Comparison of ENCODE assay signal across 12 mouse cellular contexts in genomic region chr11:109706055-109706412, GRCm38 (mm10). TPM values are rescaled to one million over a fixed set of nuclear protein-coding genes. Genes with fewer than 3 reads are reported as not detected.
DNase-seq lines count a peak whose midpoint lies in the region; TF ChIP-seq lines count a peak whose summit lies in the region.
"Had no signal": no experiment of that assay in that cellular context is flagged by ENCODE, and none has a peak within 500 bp of the region (broad histone marks: within the 10 kb centered on the region; RNA-seq: fewer than 3 reads in every experiment).

No protein-coding gene starts in this region.

- H3ac ChIP-seq in myocyte (ENCODE audit: control insufficient read depth, insufficient read length): no peak overlapping the region

- DNase-seq in heart, adult 18-20 months: peak; percentile 64 to 80
- DNase-seq in heart, adult 8-10 months (ENCODE audit: low spot score): no peak
- DNase-seq in heart, embryonic 10.5 days (ENCODE audit: low spot score): no peak
- DNase-seq in liver, adult 2 months (ENCODE audit: extremely low read depth, low read depth, low spot score): peak; percentile 100
- no peak for DNase-seq in layer of hippocampus, adult 9-10 months (ENCODE audit: low spot score)
- DNase-seq in left cerebral cortex, adult 8-10 months (ENCODE audit: low spot score in 2 of 2): no peak
- DNase-seq in thymus, adult 18-20 months: no peak
- DNase-seq: cerebellum, adult 8-10 months had no signal

- H3K27ac ChIP-seq in heart, embryonic 10.5 days: peak overlapping the region; percentile 32; the same call in 1 of the 2 replicates
- peak overlapping the region; percentile 75 for H3K27ac ChIP-seq in liver, adult 2 months (replicated peaks; ENCODE audit: insufficient read depth, low read depth, low read length)
- H3K27ac ChIP-seq: hindbrain, embryonic 15.5 days; neural tube, embryonic 13.5 days had no signal

- H3K27me3 ChIP-seq in heart, embryonic 10.5 days (ENCODE audit: insufficient read depth, poor library complexity, severe bottlenecking): no peaks in the 10 kb centered on the region
- H3K27me3 ChIP-seq in liver, adult 2 months (ENCODE audit: control insufficient read depth, insufficient read depth, low read length): no peaks in the 10 kb centered on the region
- no peaks in the 10 kb centered on the region for H3K27me3 ChIP-seq in myocyte (ENCODE audit: control insufficient read depth, insufficient read depth, insufficient read length)
- H3K27me3 ChIP-seq: hindbrain, embryonic 15.5 days; neural tube, embryonic 13.5 days had no signal

- 10% methylated on average over 9 of the region's 9 CpGs for WGBS in heart, embryonic 10.5 days
- WGBS in liver, adult 2 months: 4% methylated on average over 9 of the region's 9 CpGs

- H3K4me3 ChIP-seq in heart, embryonic 10.5 days: no peak overlapping the region; the same call in 1 of the 2 replicates
- peak overlapping the region; percentile 16 for H3K4me3 ChIP-seq in liver, adult 2 months (ENCODE audit: insufficient read depth, low read depth, low read length)
- no peak overlapping the region for H3K4me3 ChIP-seq in myocyte
- H3K4me3 ChIP-seq: erythroblast, embryonic 14.5 days; hindbrain, embryonic 15.5 days; neural tube, embryonic 13.5 days had no signal

- no peak for TF ChIP-seq CTCF in liver, adult 2 months (IDR thresholded peaks at IDR 0.05; ENCODE audit: low read depth, low read length)

- H3K9ac ChIP-seq in liver, adult 2 months (ENCODE audit: low read depth, low read length): no peak overlapping the region
- H3K9ac ChIP-seq: hindbrain, embryonic 15.5 days; neural tube, embryonic 13.5 days had no signal

- TF ChIP-seq POLR2A in liver, adult 2 months (IDR thresholded peaks at IDR 0.05; ENCODE audit: extremely low read depth, insufficient read depth, low read length): no peak
- no peak for TF ChIP-seq POLR2A in myocyte (IDR thresholded peaks at IDR 0.05; ENCODE audit: insufficient read length, low read depth)

- no peak overlapping the region for H3K4me2 ChIP-seq in myocyte (ENCODE audit: low read depth)
- H3K4me2 ChIP-seq: hindbrain, embryonic 15.5 days; neural tube, embryonic 13.5 days had no signal

- no peaks in the 10 kb centered on the region for H3K9me3 ChIP-seq in heart, embryonic 10.5 days
- H3K9me3 ChIP-seq: hindbrain, embryonic 15.5 days; neural tube, embryonic 13.5 days had no signal

- peaks cover 15% of the 10 kb centered on the region; the same call in 1 of the 2 replicates for H3K79me2 ChIP-seq in liver, adult 2 months (ENCODE audit: control insufficient read depth, insufficient read depth, low read length)
- peaks cover 62% of the 10 kb centered on the region for H3K79me2 ChIP-seq in myocyte (ENCODE audit: control insufficient read depth, insufficient read depth)

- H3K4me1 ChIP-seq in heart, embryonic 10.5 days: peaks cover 23% of the 10 kb centered on the region
- H3K4me1 ChIP-seq in liver, adult 2 months (ENCODE audit: control insufficient read depth, insufficient read depth, low read length): peaks cover 48% of the 10 kb centered on the region

- H3K36me3 ChIP-seq in heart, embryonic 10.5 days: no peaks in the 10 kb centered on the region
- no peaks in the 10 kb centered on the region for H3K36me3 ChIP-seq in liver, adult 2 months (ENCODE audit: control insufficient read depth, insufficient read depth, low read length)
- peaks cover 15% of the 10 kb centered on the region for H3K36me3 ChIP-seq in myocyte (ENCODE audit: control insufficient read depth, insufficient read depth)
- H3K36me3 ChIP-seq: hindbrain, embryonic 15.5 days; neural tube, embryonic 13.5 days had no signal

TF ChIP-seq in myocyte, 11 proteins besides CTCF, POLR2A, EP300 and RAD21:
- no peak for TF ChIP-seq USF1 (IDR thresholded peaks at IDR 0.05; ENCODE audit: low read depth)
- TF ChIP-seq CEBPB (IDR thresholded peaks at IDR 0.05; ENCODE audit: insufficient read depth, poor library complexity, severe bottlenecking): peak; percentile 60; the same call in 1 of the 2 replicates

RNA-seq across cellular contexts. Expression of gene Fam20a, which starts 16.0 kb away (rescaled TPM):
- 1 to 10 TPM; 5.8 to 7.4 TPM for total RNA-seq in heart, adult 18-20 months (2021)
- total RNA-seq in heart, adult 8-10 months (2022): 1 to 10 TPM; 5.4 to 7.7 (median 5.9) TPM
- 0.39 and 2.7 TPM in 2 replicates for polyA plus RNA-seq in heart, embryonic 10.5 days (2016; fragmentation: Nextera tagmentation; extraction: Ambion mirVana)
- total RNA-seq in liver, adult 2 months (2014; rRNA removed): 6.9 and 13.2 TPM in 2 replicates
- polyA plus RNA-seq in liver, adult 2 months (2012; rRNA removed): 30.6 and 34.8 TPM in 2 replicates
- polyA plus RNA-seq in myocyte (2012; fragmentation: generic; extraction: Trizol): 72.4 TPM
- total RNA-seq in left cerebral cortex, adult 8-10 months (2022): 10 to 100 TPM; 11.1 to 12.6 (median 12.1) TPM
- polyA plus RNA-seq: erythroblast, embryonic 14.5 days had no signal

RNA-seq across cellular contexts. Expression of gene Prkar1a, which starts 56.8 kb away (rescaled TPM):
- total RNA-seq in heart, adult 18-20 months (2021): 100 to 1,000 TPM; 371 to 461 TPM
- total RNA-seq in heart, adult 8-10 months (2022): 100 to 1,000 TPM; 347 to 373 (median 363) TPM
- polyA plus RNA-seq in heart, embryonic 10.5 days (2016; fragmentation: Nextera tagmentation; extraction: Ambion mirVana): 365 and 443 TPM in 2 replicates
- total RNA-seq in liver, adult 2 months (2014; rRNA removed): 47.2 and 56.4 TPM in 2 replicates
- polyA plus RNA-seq in liver, adult 2 months (2012; rRNA removed): 51.1 and 59.9 TPM in 2 replicates
- polyA plus RNA-seq in myocyte (2012; fragmentation: generic; extraction: Trizol): 406 TPM
- total RNA-seq in left cerebral cortex, adult 8-10 months (2022): 100 to 1,000 TPM; 569 to 599 (median 583) TPM

Comparison
In these comparisons a context has a peak if more than half of its experiments do, and no peak if none do; other contexts are left out.
1. DNase-seq: peak in heart, adult 18-20 months (2 of 2) and liver, adult 2 months (single experiment); none in heart, adult 8-10 months (single experiment), heart, embryonic 10.5 days (single experiment), layer of hippocampus, adult 9-10 months (single experiment), left cerebral cortex, adult 8-10 months (0 of 2) and thymus, adult 18-20 months (0 of 2).